Mouse (Mus musculus): ENCODE results near the gene Boc.
"Not testable (repeated sequence)": the region's sequence is repeated elsewhere in the genome, so short reads cannot be mapped to it uniquely, and the experiment has no call there.

The Boc gene

GRCm38 (mm10) chr16:44491051-44491450 is 67.6 kb downstream of the Boc start:
- DNase-seq (ENCODE audit: low spot score in 2 of 2) = no peak

GRCm38 (mm10) chr16:44487194-44487593 is 71.5 kb downstream of the Boc start:
- DNase-seq (ENCODE audit: low spot score in 2 of 2) = no peak

GRCm38 (mm10) chr16:44486612-44487011 is 72.1 kb downstream of the Boc start:
- DNase-seq (ENCODE audit: low spot score in 2 of 2) = no peak

GRCm38 (mm10) chr16:44485691-44486090 is 73.0 kb downstream of the Boc start:
- no peak for DNase-seq (ENCODE audit: low spot score in 2 of 2)

GRCm38 (mm10) chr16:44484831-44485230 is 73.9 kb downstream of the Boc start:
- DNase-seq (ENCODE audit: low spot score in 2 of 2) = no peak

- peak in 1 of 2 experiments; percentile 58 for DNase-seq (ENCODE audit: low spot score in 2 of 2)
Observed at GRCm38 (mm10) chr16:44484079-44484478, 74.6 kb downstream of the Boc start.

- DNase-seq (ENCODE audit: low spot score in 2 of 2) = no peak
Observed at GRCm38 (mm10) chr16:44481599-44482593, 76.8 kb downstream of the Boc start.

- DNase-seq (ENCODE audit: low spot score in 2 of 2) = no peak
Observed at GRCm38 (mm10) chr16:44480616-44481015, 78.1 kb downstream of the Boc start.

- DNase-seq (ENCODE audit: low spot score in 2 of 2) = no peak
Observed at GRCm38 (mm10) chr16:44479852-44480251, 78.8 kb downstream of the Boc start.

GRCm38 (mm10) chr16:44478767-44479166 is 79.9 kb downstream of the Boc start:
- no peak for DNase-seq (ENCODE audit: low spot score in 2 of 2)

- no peak for DNase-seq (ENCODE audit: low spot score in 2 of 2)
Observed at GRCm38 (mm10) chr16:44475682-44476375, 82.9 kb downstream of the Boc start.

GRCm38 (mm10) chr16:44475281-44475680 is 83.4 kb downstream of the Boc start:
- DNase-seq (ENCODE audit: low spot score in 2 of 2) = no peak

GRCm38 (mm10) chr16:44460922-44461321 is 97.8 kb downstream of the Boc start:
- no peak for DNase-seq (ENCODE audit: low spot score in 2 of 2)

- no peak for DNase-seq (ENCODE audit: low spot score in 2 of 2)
Observed at GRCm38 (mm10) chr16:44458826-44459225, 99.9 kb downstream of the Boc start.

- no peak for DNase-seq (ENCODE audit: low spot score in 2 of 2)
Observed at GRCm38 (mm10) chr16:44457858-44458257, 100.8 kb downstream of the Boc start.

GRCm38 (mm10) chr16:44441913-44442312 is 116.8 kb downstream of the Boc start:
- DNase-seq (ENCODE audit: low spot score in 2 of 2) = not testable (repeated sequence)

- DNase-seq (ENCODE audit: low spot score in 2 of 2) = no peak
Observed at GRCm38 (mm10) chr16:44435481-44435880, 123.2 kb downstream of the Boc start.
